Mouse (Mus musculus) spleen, postnatal 36 days (tissue): ENCODE data around the gene Adgrf1.
"Not testable (repeated sequence)": the region's sequence is repeated elsewhere in the genome, so short reads cannot be mapped to it uniquely, and the experiment has no call there.

ENCODE experiments used
- DNase-seq, 2 experiments: peaks; one replicate each; pipeline ENCODE4 v3.0.0; 2022; ENCODE audit warnings: low spot score in 2 of 2, mixed read lengths in 1 of 2

Adgrf1 gene

GRCm38 (mm10) chr17:43266636-43267035, 3.5 kb upstream of the Adgrf1 start:
- DNase-seq: no peak

GRCm38 (mm10) chr17:43267046-43267749, 2.9 kb upstream of the Adgrf1 start:
- no peak for DNase-seq

- DNase-seq: no peak
These were observed 6.1 kb downstream of the Adgrf1 start for GRCm38 (mm10) chr17:43276220-43276619.

- no peak for DNase-seq
These were observed 7.1 kb downstream of the Adgrf1 start for GRCm38 (mm10) chr17:43277223-43277622.

GRCm38 (mm10) chr17:43279671-43280070, 9.5 kb downstream of the Adgrf1 start:
- no peak for DNase-seq

- DNase-seq: no peak
These were observed 12.2 kb downstream of the Adgrf1 start for GRCm38 (mm10) chr17:43282353-43282752.

GRCm38 (mm10) chr17:43282828-43283227, 12.7 kb downstream of the Adgrf1 start:
- no peak for DNase-seq

GRCm38 (mm10) chr17:43299515-43299914, 29.4 kb downstream of the Adgrf1 start:
- DNase-seq: no peak

- no peak for DNase-seq
These were observed 56.0 kb downstream of the Adgrf1 start for GRCm38 (mm10) chr17:43325986-43326671.

- DNase-seq: peak; percentile 32 to 47
These were observed 56.9 kb downstream of the Adgrf1 start for GRCm38 (mm10) chr17:43326726-43327700.

- peak; percentile 18 to 39 for DNase-seq
These were observed 57.7 kb downstream of the Adgrf1 start for GRCm38 (mm10) chr17:43327810-43328209.

GRCm38 (mm10) chr17:43329216-43329615, 59.1 kb downstream of the Adgrf1 start:
- DNase-seq: no peak

GRCm38 (mm10) chr17:43329761-43330183, 59.6 kb downstream of the Adgrf1 start:
- peak; percentile 9 to 46 for DNase-seq

GRCm38 (mm10) chr17:43332686-43333085, 62.6 kb downstream of the Adgrf1 start:
- no peak for DNase-seq

GRCm38 (mm10) chr17:43334074-43334473, 63.9 kb downstream of the Adgrf1 start:
- no peak for DNase-seq

GRCm38 (mm10) chr17:43337643-43338042, 67.5 kb downstream of the Adgrf1 start:
- no peak for DNase-seq

- peak; percentile 5 to 22 for DNase-seq
These were observed 68.2 kb downstream of the Adgrf1 start for GRCm38 (mm10) chr17:43338279-43338678.

GRCm38 (mm10) chr17:43346499-43346898, 76.4 kb downstream of the Adgrf1 start:
- DNase-seq: not testable (repeated sequence)

GRCm38 (mm10) chr17:43357902-43358539, 87.9 kb downstream of the Adgrf1 start:
- no peak for DNase-seq

GRCm38 (mm10) chr17:43359826-43360619, 89.9 kb downstream of the Adgrf1 start, which contains the start of gene Adgrf5:
Gene Adgrf5 (plus strand): TSS chr17:43360451.
- DNase-seq: no peak

GRCm38 (mm10) chr17:43361021-43361420, 90.9 kb downstream of the Adgrf1 start:
- no peak for DNase-seq
